Mouse (Mus musculus) lung, embryonic 15.5 days (tissue): ENCODE results near the gene Olfr374. TPM values are rescaled to one million over a fixed set of nuclear protein-coding genes. Genes with fewer than 3 reads are reported as not detected.
"Not testable (repeated sequence)": the region's sequence is repeated elsewhere in the genome, so short reads cannot be mapped to it uniquely, and the experiment has no call there.

ENCODE experiments used
- ATAC-seq: fragments of 200-750 bp; cut with Nextera tagmentation; 2 replicates; pipeline ENCODE4 v1.8.0; 2017; ENCODE audit warnings: moderate number of reproducible peaks, borderline replicate concordance; ENCODE audit not compliant: low FRiP score, low TSS enrichment; ENCODE audit errors: extremely low read depth
- H3K27ac ChIP-seq: fragments of 300-500 bp; sonication (generic); 2 replicates; pipeline ENCODE4 v1.5.1; 2015; ENCODE audit warnings: moderate library complexity, mild to moderate bottlenecking, inconsistent platforms
- H3K27me3 ChIP-seq: fragments of 300-500 bp; sonication (generic); 2 replicates; pipeline ENCODE4 v1.6.1; 2015; ENCODE audit warnings: inconsistent platforms
- H3K36me3 ChIP-seq: fragments of 300-500 bp; sonication (generic); 2 replicates; pipeline ENCODE4 v1.6.1; 2015; ENCODE audit warnings: inconsistent platforms
- H3K4me1 ChIP-seq: fragments of 300-500 bp; sonication (generic); 2 replicates; pipeline ENCODE4 v1.6.1; 2015; ENCODE audit warnings: inconsistent platforms
- H3K4me2 ChIP-seq: fragments of 300-500 bp; sonication (generic); 2 replicates; pipeline ENCODE4 v1.6.1; 2015; ENCODE audit warnings: inconsistent platforms, mild to moderate bottlenecking, moderate library complexity
- H3K4me3 ChIP-seq: fragments of 300-500 bp; sonication (generic); 2 replicates; pipeline ENCODE4 v1.5.1; 2015; ENCODE audit warnings: mild to moderate bottlenecking, inconsistent platforms
- H3K9ac ChIP-seq: fragments of 300-500 bp; sonication (generic); 2 replicates; pipeline ENCODE4 v1.6.1; 2015; ENCODE audit warnings: inconsistent platforms
- H3K9me3 ChIP-seq: fragments of 300-500 bp; sonication (generic); 2 replicates; pipeline ENCODE4 v1.6.1; 2016; ENCODE audit warnings: inconsistent platforms
- WGBS: fragments of 180-500 bp; shearing (Covaris S2); methylation state at CpG from one replicate; pipeline ENCODE4 v1.1.7; 2015; 5-methylcytosine and 5-hydroxymethylcytosine counted together
- polyA plus RNA-seq: library from polyadenylated mRNA; unstranded; fragments of >200 nt; fragmentation: Nextera tagmentation; extraction: Ambion mirVana; gene quantifications from 2 replicates; pipeline ENCODE4 v1.2.1, GENCODE M21; 2015

Olfr374 gene
- not detected in 2 replicates for polyA plus RNA-seq

DNA sequence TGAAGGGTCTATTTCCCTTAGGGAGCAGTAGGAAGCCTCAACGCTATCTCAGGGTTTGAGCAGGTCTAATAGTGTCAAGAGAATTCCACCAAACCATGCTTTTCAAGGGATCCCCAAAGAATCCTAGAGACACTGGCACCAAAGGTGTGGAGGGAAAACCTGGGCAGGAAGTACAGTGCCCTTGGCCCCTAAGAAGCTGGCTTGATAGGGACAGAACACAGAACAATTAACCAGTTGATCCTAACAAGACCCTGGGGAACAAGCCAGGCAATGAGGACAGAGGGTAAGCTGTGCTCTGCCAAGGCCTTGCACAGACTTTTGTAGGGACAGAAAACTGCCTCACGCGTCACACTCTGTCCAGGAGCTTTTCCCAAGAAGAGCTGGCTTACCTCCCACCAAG is at the start of gene Olfr374:
Gene Olfr374 (plus strand): TSS at position 301 of the 400 bp plus-strand sequence.
- Histone ChIP-seq H3K4me2 (no peak within 1 kb of the TSS), H3K27ac (no peak within 1 kb of the TSS), H3K9me3 (no peaks in the 10 kb centered on the region), H3K4me3 (no peak within 1 kb of the TSS), H3K4me1 (no peaks in the 10 kb centered on the region), H3K27me3 (no peaks in the 10 kb centered on the region), H3K9ac (no peak within 1 kb of the TSS), H3K36me3 (no peaks in the 10 kb centered on the region)
- no peak for ATAC-seq
- 88% methylated on average over 3 of the region's 3 CpGs for WGBS

DNA sequence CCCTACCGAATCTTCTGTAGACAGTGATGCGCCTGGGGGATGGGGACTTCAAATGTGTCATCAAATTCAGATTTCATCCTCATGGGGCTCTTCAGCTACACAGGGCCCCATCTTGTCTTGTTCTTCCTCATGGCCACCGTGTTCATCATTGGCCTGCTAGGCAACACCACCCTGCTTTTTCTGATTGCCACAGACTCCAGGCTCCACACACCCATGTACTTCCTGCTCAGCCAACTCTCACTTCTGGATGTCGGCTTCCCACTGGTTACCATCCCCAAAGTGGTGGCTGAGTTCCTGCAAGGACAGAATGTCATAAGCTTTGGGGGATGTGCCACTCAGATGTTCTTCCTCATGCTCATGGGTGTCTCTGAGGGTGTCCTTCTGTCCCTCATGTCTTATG is 49.2 kb upstream of the Olfr374 start:
- H3K9me3 ChIP-seq, H3K4me3 ChIP-seq, H3K4me1 ChIP-seq, H3K27ac ChIP-seq, H3K36me3 ChIP-seq, H3K9ac ChIP-seq, ATAC-seq, H3K27me3 ChIP-seq, H3K4me2 ChIP-seq: not testable (repeated sequence)
- 79% methylated on average over 3 of the region's 4 CpGs for WGBS

DNA sequence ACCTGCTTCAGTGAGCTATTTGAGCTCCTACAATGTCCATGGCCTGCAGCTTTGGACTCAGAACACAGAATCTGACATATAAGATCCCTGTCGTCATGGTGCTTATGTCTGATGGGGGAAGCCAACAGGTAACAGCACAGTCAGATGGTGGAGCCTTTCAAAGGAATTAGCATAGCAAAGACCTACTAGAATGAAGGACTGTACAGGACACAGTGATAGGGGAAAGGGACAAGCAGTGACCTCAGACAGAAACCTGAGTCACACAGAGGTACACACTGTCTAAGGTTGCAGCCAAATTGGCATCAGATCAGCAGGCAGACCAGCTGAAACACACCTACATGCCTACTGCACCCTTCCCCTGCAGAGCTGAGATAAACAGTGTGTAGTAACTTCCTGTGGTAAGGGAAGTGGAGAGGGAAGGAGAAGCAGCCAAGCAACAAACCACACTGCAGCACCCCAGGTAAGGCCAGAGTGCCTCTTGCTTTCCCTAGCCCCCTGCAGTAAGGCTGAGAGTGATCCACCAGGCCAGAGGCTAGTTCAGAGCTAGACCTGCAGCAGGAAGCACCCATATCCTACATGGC is 39.9 kb upstream of the Olfr374 start:
- H3K27ac ChIP-seq = not testable (repeated sequence)
- 61% methylated on average over 1 of the region's 1 CpGs for WGBS

DNA sequence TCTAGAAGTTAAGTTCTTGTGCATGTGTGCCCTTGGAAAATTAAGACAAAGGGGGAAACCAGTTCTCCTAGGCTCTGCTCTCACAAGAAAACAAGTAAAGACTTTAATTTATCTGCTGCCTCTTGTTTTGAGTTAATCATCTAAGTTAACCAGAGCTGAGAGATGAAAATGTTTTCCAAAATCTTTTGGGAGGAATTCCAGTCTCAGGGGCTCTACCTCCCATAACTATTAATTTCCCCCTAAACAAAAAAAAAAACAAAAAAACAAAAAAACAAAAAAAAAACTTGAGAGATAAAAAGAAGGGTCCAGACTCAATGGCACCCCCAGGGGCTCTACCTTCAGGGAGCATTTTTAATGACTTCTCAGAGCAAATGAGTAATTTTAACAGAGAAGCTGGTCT is 24.0 kb upstream of the Olfr374 start, which contains the start of gene Olfr373:
Gene Olfr373 (plus strand): TSS at position 301 of the 400 bp plus-strand sequence.
- H3K4me2 ChIP-seq, H3K9ac ChIP-seq, ATAC-seq, H3K4me1 ChIP-seq, H3K9me3 ChIP-seq, H3K4me3 ChIP-seq, H3K27me3 ChIP-seq, H3K36me3 ChIP-seq, H3K27ac ChIP-seq: not testable (repeated sequence)

More for the DNA sequence above, 39.9 kb upstream of the Olfr374 start:
- not testable (repeated sequence) for H3K36me3 ChIP-seq, H3K9me3 ChIP-seq, H3K9ac ChIP-seq, H3K4me1 ChIP-seq, H3K4me3 ChIP-seq, H3K27me3 ChIP-seq, H3K4me2 ChIP-seq, ATAC-seq

DNA sequence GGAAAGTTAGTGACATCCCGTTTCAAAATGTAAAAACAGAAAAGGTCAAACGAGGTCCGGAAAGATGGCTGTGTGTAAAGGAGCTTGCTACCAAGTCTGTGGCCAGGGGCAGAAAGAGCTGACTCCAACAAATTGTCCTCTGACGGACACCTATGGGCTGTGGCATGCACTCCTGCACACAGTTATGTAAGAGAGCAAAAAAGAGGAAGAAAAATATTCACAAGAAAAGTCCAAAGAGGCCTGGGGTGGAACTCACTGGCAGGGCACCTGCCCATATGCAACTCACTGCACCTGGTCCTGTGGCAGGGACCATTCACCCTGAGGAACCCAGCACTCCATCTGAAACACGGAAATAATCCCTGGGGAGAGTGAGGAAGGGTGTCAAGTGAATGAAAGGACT is 22.1 kb upstream of the Olfr374 start:
- no peak for ATAC-seq
- no peak overlapping the region for H3K27ac ChIP-seq
- WGBS = 60% methylated on average over 5 of the region's 5 CpGs

DNA sequence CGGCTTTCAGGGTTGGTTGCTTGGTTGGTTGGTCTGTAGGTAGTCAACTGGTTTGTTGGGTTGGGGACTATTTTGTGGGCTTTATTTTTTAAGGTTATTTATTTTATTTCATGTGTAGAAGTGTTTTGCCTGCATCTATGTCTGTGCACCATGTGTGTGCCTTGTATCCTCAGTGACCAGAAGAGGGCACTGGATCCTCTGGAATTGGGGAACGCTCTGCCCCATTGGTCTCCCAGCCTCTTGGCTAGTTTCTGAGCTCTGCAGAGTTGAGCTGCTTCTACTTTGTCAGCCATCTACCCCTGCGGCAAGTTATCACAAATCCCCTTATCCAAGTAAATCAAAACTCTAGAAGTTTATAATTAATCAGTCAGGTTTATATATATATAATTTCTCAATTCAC is 19.2 kb upstream of the Olfr374 start:
- not testable (repeated sequence) for H3K9me3 ChIP-seq, H3K4me2 ChIP-seq, H3K4me3 ChIP-seq, H3K9ac ChIP-seq, H3K4me1 ChIP-seq, H3K27ac ChIP-seq, H3K36me3 ChIP-seq, ATAC-seq, H3K27me3 ChIP-seq
- WGBS = 80% methylated on average over 3 of the region's 3 CpGs

More for the DNA sequence above, 22.1 kb upstream of the Olfr374 start:
- Histone ChIP-seq H3K4me2 (no peak overlapping the region), H3K27me3 (no peaks in the 10 kb centered on the region), H3K4me3 (no peak overlapping the region), H3K9me3 (no peaks in the 10 kb centered on the region), H3K36me3 (no peaks in the 10 kb centered on the region), H3K4me1 (no peaks in the 10 kb centered on the region), H3K9ac (no peak overlapping the region)

DNA sequence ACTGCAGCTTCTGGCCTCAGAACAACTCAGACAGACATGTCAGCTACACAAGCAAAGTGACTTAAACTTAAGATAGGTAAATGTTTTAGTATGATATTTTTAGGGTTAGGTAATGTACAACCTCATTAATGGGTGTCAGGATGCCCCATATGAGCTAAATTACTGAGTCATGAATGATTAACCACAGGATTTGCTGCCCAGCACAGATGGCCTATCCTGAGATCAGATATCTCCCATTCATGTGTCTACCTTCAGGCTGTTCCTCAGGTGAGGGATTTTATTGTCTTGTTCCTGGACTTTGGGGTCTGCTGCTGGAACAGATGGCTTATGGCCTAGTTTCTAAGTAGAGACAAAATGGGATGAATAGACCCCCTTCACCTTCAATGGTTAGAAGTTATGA is 10.1 kb upstream of the Olfr374 start:
- H3K4me3 ChIP-seq, H3K9me3 ChIP-seq, H3K4me1 ChIP-seq: not testable (repeated sequence)

DNA sequence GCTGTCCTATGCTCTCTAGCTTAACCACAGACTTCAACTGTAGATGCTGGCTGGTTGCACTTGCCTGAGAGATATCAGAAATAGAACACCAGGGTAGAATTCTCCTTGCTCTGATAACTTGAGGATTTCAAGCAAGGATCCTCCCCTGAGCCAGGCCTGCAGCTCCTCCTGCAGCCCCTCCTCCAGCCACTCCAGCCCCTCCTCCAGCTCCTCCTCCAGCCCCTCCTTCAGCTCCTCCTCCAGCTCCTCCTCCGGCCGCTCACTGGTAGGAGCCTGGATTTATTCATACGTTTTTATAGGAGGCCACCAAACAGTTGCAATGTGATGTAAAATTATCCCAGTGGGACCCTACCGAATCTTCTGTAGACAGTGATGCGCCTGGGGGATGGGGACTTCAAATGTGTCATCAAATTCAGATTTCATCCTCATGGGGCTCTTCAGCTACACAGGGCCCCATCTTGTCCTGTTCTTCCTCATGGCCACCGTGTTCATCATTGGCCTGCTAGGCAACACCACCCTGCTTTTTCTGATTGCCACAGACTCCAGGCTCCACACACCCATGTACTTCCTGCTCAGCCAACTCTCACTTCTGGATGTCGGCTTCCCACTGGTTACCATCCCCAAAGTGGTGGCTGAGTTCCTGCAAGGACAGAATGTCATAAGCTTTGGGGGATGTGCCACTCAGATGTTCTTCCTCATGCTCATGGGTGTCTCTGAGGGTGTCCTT is 7.3 kb upstream of the Olfr374 start:
- H3K4me2 ChIP-seq, H3K9me3 ChIP-seq, H3K27me3 ChIP-seq, H3K4me3 ChIP-seq, H3K27ac ChIP-seq, H3K9ac ChIP-seq, H3K4me1 ChIP-seq, ATAC-seq, H3K36me3 ChIP-seq: not testable (repeated sequence)
- 65% methylated on average over 6 of the region's 7 CpGs for WGBS

More for the DNA sequence above, 10.1 kb upstream of the Olfr374 start:
- H3K4me2 ChIP-seq, H3K9ac ChIP-seq, H3K27me3 ChIP-seq, H3K27ac ChIP-seq, H3K36me3 ChIP-seq, ATAC-seq: not testable (repeated sequence)

DNA sequence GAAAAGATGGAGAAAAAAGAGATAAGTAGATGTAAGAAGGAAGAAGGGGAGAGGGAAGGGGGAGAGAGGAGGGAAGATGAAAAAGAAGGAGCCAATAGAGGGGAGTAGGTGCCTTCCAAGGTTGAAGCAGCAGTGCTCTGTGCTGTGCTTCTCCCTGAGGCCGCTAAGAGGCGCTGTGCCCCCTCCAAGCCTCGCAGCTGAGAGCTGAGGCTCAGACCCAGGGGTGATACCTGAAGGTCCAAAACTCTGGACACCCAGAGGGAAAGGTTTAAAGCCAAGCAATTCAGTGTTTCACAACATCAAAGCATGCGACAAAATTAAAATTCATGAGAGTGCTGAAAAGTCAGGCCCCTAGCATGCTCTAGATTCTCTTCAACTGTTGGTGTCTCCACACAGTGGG is 1.7 kb upstream of the Olfr374 start:
- Histone ChIP-seq H3K4me1 (no peaks in the 10 kb centered on the region), H3K4me3 (no peak overlapping the region), H3K9me3 (no peaks in the 10 kb centered on the region), H3K9ac (no peak overlapping the region), H3K27me3 (no peaks in the 10 kb centered on the region), H3K4me2 (no peak overlapping the region), H3K36me3 (no peaks in the 10 kb centered on the region), H3K27ac (no peak overlapping the region)
- WGBS = 23% methylated on average over 4 of the region's 4 CpGs
- ATAC-seq = no peak

DNA sequence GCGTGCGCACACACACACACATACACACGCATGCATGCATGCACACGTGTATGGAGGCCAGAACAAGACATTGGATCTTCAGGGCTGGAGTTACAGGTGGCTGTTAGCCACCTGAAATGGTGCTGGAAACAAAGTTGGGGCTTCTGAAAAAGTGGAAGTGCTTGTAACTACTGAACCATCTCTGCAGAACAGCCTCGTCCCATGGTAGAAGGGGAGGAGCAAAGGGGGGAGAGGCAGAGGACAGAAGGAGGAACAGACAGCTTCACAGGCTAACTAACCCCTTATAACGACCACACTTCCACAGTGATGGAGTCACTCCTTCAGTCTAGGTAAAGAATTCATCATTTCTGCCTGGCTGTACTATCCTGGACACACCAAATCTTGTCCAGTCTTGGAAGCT is 4.0 kb downstream of the Olfr374 start:
- Histone ChIP-seq H3K9ac (no peak overlapping the region), H3K27ac (no peak overlapping the region), H3K9me3 (no peaks in the 10 kb centered on the region), H3K36me3 (no peaks in the 10 kb centered on the region), H3K4me1 (no peaks in the 10 kb centered on the region), H3K4me3 (no peak overlapping the region), H3K27me3 (no peaks in the 10 kb centered on the region), H3K4me2 (no peak overlapping the region)
- ATAC-seq = no peak
- 75% methylated on average over 6 of the region's 6 CpGs for WGBS

DNA sequence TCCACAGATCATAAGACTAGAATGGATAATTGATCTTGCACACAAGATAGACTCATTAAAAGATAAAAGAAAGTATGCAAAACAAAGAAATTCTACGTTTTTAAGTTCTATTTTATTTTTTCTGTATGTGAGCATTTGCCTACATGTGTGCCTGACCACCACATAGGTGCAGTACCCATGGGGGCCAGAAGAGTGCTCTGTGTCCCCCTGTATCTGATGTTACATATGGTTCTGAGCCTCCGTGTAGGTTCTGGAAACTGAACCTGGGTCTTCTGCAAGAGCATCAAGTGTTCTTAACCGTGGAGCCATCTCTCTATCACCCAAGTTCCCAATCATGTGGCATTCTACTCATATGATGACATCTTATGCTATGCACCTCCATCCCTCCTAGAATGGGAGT is 5.6 kb downstream of the Olfr374 start:
- Histone ChIP-seq H3K27me3 (no peaks in the 10 kb centered on the region), H3K36me3 (no peaks in the 10 kb centered on the region), H3K9ac (no peak overlapping the region), H3K27ac (no peak overlapping the region), H3K4me2 (no peak overlapping the region), H3K4me3 (no peak overlapping the region), H3K9me3 (no peaks in the 10 kb centered on the region), H3K4me1 (no peaks in the 10 kb centered on the region)
- no peak for ATAC-seq
- 57% methylated on average over 3 of the region's 3 CpGs for WGBS

DNA sequence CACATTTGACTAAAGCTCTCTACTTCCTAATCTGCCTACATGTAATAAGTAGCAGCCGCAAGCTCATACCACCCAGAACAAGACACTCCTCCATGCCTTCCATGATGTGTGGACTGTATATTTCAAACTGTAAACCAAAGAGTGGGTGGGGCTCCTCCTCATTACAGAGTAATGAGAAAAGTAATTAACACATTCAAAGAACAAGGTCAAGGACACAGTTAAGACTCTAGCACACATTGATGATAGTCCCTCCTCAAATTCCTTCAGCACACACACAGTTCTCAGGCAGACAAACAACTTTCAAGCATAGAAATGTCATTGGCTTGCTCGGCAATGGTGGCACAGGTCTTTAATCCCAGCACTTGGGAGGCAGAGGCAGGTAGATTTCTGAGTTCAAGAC is 8.4 kb downstream of the Olfr374 start:
- H3K36me3 ChIP-seq = no peaks in the 10 kb centered on the region
- no peak overlapping the region for H3K27ac ChIP-seq
- H3K9me3 ChIP-seq = no peaks in the 10 kb centered on the region
- no peak overlapping the region for H3K4me2 ChIP-seq
- ATAC-seq = no peak
- 81% methylated on average over 2 of the region's 2 CpGs for WGBS
- H3K4me3 ChIP-seq = no peak overlapping the region
- H3K9ac ChIP-seq = no peak overlapping the region
- no peaks in the 10 kb centered on the region for H3K27me3 ChIP-seq
- H3K4me1 ChIP-seq = no peaks in the 10 kb centered on the region
